Mouse (Mus musculus) right cerebral cortex, adult 2 months (tissue): ENCODE results near the gene Tbl2.

Experiments used
- DNase-seq, 2 experiments: peaks; one replicate each; pipeline ENCODE4 v3.0.0; 2021 to 2022; ENCODE audit warnings: low spot score in 2 of 2

Gene Tbl2

DNA sequence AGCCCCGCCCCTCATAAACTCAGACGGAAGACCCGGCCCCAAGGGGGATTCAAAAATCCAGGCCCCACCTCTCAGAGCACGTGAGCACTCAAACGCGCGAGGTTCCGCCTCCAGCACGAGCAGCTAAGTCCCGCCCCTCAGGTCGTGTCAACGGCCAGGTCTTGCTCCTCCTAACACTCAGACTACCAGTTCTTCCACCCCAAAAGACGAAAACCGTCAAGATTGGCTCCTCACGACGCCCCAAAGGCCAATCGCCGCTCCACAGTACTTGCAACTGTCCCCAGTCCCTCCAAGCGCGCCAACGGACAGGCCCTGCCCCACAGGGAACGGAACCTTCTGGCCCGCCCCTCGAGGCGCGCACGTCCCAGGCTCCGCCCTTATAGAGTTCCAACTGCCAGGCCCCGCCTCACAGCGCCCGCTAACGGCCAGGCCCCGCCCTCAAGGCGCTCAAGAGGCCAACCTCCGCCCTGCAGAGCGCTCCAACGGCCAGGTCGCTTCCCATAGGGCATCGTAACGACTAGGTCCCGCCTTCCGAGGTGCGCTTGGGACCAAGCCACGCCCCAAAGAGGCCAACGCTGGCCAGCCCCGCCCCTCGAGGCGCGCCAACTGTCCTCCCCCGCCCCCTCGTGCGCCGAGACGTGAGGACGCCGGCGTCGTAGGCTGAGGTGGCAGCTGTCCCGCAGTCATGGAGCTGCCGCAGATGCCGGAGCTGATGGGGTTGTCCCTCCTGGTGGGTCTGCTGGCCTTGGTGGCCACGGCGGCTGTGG is at the start of gene Tbl2:
Tbl2 (plus strand) TSS at position 605 of the 767 bp plus-strand sequence.
- DNase-seq, result peak; percentile 96 to 97

DNA sequence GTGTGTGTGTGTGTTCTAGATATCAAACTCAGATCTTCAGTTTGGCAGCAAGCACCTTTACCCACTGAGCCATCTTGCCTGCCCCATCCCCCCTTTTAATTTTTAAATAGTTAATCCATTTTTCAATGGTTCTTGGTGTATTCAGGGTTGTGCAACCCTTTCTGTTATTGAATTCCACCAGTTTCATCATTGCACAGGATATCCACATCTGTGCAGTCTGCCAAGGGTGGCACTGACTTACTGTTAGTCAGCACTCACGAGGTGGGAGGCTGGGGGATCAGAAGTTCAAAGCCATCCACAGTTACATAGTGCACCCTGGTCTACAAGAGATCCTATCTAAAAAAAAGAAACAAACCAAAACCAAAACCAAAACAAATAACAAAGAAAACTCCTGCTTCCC is 48.5 kb upstream of the Tbl2 start:
- no peak for DNase-seq

DNA sequence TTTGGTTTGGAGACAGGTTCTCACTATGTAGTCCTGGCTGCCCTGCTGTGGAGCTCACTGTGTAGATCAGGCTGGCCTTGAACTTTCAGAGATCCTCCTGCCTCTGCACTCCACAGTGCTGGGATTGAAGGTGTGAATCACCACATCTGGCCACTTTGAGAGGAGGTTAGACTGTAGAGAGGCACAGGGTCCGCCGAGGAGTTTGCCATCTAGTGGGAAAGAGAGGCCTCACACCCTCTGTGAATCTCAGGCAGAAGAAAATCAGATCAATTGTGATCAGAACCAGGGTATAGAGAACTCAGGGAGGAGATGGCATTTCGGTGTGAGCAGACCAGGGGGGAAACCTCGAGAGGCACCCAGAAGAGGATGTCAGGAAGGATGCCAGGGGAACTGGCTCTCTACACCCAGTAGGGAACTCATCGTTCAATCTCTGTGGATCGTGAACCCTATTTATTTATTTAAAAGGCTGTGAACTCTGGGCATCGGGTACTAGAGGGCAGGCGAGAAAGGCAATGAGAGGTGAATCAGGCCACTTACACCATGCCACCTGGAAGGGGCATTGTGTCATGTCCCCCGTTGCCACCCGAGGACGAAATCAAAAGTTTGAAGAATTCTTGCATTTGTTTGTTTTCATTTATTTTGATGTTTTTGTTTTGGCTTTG is 45.3 kb upstream of the Tbl2 start:
- no peak for DNase-seq

DNA sequence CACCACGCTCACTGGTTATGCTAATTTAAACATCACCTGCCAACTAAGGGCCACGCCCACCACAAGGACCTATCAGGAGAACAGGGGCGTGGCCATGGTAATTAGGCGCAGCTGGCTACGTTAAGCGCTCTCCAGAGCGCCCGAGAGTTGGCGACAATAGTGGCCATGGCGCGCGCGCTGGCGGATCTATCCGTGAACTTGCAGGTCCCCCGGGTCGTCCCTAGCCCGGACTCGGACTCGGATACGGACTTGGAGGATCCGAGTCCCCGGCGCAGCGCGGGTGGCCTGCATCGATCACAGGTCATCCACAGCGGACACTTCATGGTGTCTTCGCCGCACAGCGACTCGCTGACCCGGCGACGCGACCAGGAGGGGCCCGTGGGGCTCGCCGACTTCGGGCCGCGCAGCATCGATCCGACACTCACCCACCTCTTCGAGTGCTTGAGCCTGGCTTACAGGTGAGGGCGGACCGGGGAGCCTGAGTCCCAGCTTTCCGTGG is 42.6 kb upstream of the Tbl2 start:
- DNase-seq, result peak; percentile 51 to 64

DNA sequence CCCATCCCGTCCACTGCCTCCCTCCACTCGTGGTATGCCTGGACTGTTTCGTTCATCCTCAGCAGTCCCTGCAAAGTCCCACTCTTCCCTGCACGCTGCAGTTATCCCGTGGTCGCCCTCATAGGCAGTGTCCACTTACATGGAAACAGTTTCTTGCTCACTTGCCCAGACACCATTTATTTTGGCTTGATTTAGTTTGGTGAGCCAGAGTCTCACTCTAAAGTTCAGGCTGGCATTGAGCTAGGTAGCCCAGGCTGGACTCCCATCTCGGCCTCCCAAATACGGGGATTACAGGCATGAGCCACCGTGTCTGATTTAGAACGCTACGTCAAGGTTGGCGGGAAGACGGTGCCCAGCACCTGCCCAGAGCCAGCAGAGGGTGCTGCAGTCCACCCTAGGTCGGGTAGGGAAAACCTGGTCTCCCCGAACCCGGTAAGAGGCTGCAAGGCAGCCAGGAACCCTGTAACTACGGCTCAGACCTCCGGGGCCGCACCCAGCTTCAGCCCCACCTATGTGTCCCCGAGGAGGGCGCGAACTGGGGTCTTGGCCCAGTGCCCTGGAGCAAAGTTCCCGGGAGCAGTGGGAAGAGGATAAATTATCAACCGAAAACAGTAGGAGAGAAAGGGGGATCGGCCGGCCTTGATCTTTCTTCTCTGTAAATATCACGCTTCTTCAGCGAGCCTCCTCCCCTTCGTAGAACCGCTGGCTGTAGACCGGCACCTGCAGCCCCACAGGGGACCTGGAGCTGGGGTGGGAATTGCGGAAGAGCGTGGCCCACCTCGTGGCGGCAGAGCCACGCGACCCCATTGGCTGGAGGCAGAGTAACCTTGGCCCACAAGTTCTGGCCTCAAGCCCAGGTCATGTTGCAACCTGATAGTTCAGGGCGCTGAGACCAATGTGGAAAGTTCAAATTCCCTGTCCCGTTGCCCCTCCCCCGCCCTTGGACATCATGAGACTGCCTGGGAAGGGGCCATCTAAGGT is 41.6 kb upstream of the Tbl2 start:
- peak; percentile 15 to 18 for DNase-seq

DNA sequence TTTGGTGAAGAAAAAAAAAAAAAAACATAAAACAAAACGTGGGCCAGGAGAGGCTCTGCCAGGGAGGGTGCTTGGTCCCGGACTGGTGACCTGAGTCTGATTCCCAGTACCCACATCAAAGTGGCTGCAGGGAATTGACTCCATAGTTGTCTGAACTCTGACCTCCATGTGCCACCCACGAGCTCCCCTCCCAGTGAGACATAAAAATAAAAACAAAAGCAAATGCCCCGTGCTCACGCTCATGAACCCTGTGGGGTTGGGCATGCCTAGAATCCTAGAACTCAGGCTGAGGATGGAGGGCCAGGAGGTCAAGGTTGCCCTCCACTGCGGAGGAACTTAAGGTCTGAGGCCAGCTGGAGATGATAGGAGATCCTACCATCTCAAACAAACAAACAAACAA is 40.4 kb upstream of the Tbl2 start:
- DNase-seq, result no peak

DNA sequence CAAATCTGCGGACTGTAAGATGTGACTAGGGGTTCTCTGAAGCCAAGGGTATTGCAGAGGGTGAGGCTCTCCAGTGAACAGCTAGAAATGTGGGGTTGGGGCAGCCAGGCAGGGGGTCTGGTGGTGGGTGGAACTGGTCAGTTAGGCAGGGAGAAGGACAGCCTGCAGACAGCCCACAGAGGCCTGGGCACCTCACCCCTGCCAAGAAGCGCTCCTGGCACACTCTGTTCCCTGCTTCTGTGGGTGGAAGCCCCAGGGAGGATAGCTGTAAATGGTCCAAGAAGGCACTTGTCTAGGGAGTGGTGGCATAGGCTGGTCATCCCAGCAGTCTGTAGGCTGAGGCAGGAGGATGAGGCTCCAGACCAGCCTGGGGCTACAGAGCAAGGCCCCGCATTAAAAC is 40.0 kb upstream of the Tbl2 start:
- no peak for DNase-seq

DNA sequence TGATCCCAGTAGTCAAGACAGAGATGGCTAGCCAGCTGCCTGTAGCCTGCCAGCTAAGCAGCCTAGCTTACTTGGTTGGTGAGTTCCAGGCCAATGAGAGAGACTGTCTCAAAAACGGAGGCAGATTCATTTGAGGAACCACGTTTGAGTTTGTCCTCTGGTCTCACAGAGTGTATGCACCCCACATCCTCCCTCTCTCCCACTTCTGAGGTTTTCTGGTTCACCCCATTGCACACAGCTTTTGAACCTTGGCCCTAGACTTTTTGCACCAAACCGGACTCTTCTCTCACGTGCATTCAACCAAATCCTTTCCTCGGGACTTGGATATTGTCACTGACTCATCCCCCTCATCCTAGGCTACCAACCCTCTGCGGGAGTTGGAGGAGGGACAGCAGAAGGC is 39.5 kb upstream of the Tbl2 start:
- no peak for DNase-seq

DNA sequence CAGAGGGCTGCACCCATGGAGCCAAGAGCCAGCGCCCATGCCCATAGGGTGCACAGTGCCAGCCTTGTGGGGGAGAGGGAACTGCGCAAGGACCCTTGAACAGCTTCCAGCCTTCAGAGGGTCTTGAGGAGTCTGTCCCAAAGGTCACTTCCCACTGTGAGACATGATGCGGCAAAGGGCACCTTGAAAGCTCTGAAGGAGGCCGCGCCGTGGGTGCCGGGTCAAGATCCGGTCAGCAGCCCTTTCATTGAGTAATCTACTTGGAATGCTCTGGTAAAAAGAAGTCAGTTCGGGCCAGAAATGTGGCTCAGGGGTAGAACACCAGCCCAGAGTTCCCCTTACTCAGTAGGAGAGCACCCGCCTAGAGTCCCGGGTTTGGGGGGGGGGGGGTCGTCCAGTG is 35.7 kb upstream of the Tbl2 start:
- DNase-seq, result no peak

DNA sequence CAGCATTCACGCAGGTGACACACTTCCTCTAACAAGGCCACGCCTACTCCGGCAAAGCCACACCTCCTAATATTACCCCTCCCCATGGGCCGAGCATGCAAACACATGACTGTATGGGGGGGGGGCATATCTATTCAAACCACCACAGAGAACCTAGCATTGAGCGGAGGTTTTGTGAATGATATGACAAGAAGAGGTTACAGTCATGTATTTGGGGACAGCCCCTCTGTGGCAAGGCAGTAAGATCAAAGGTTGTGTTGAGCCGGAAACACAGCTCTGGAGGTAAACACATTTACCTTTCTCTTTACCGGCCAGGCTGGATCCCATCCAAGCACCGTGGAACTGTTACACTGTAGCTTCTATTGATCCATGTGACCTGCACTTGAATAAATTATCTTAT is 34.2 kb upstream of the Tbl2 start:
- DNase-seq, result no peak

DNA sequence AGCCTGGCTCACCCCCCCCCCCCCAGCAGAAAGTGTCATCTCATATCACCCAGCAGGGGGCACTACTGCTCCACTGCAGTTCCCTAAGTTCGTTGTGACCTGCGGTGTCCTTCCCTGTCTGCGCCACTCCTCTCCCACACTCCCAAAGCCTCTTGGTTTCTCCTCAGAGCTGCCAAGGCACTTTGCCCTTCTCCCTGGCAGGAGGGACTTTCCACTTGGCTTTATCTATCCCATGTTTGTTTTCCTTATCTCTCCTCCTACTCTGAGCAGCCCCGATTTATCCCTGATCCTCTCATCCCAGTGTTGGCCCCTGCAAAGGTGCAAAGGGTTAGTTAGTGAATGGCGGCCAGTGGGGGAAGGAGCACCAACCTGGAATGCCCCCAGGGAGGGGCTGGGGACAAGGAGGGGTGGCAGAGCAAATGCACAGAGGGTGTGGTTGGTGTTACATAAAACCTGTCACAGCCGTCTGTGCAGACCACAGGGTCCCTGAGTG is 30.8 kb upstream of the Tbl2 start:
- peak; percentile 37 to 43 for DNase-seq

DNA sequence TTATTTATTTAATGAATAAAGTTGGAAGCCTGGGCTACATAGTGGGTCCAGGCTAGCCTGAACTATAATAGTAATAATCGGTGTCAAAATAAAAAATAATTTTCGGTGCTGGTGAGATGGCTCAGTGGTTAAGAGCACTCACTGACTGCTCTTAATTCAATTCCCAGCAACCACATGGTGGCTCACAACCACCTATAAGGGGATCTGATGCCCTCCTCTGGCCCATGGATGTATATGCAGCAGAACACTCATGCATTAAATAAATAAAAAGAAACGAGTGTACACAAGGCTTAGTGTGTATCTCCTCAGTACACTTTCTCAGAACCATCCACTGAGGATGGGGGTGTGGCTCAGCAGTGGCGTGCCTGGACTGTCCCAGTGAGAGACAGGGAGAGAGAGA is 28.7 kb upstream of the Tbl2 start:
- no peak for DNase-seq

DNA sequence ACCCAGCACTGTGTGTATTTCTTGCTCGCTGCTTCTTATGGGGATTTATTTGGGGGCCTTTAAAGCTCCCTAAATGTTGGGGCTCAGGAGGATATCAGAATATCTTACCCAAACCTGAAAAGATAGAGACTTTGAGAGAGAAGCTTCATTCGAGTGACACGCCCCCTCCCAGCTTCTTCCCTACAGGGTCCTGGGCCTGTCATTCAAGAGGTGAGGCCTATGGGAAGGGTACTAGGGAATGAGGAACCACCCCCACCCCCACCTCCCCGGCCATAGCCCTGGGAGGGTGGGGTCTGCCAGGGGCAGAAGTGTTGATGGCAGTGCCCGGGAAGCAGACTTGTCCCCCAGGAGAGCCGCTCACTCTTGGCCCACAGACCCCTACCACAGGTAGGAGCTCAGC is 23.3 kb upstream of the Tbl2 start:
- DNase-seq, result peak in 1 of 2 experiments; percentile 18

DNA sequence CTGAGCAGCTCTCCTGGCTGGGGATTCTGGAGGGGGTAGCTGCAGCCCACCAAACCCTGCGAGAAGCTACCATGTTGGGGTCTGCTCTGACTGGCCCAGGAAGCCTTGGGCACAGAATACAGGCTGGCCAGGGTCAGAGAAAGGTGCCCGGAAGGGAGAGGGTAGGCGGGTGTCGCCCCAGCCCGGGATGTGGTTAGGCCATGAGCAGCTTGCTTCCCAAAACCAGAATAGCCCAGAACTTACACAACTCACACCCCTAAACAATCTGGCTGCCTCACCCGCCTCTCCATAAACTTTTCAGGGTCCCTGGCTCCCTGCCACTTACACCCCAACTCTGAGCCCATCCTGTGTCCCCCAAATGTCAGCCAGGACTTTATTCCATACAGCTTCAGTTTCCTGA is 21.8 kb upstream of the Tbl2 start:
- DNase-seq, result no peak

DNA sequence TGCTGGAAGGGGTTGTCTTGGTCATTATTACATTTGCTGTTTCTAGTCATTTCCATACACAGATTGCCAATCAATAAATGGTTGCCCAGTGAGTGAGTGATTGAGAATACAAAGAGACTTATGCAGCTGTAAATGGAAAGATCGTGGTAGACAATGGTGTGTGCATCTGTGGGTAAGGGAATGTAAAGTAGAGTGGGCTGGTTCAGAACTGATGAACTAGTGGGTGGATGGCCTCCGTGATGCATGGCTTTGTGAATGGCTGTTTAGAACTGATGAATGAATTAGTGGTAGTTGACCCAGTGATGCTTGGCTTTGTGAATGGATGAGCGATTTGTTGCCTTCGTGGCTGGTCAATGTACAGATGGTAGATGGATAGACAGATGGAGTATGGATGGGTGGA is 19.7 kb upstream of the Tbl2 start:
- DNase-seq, result no peak

DNA sequence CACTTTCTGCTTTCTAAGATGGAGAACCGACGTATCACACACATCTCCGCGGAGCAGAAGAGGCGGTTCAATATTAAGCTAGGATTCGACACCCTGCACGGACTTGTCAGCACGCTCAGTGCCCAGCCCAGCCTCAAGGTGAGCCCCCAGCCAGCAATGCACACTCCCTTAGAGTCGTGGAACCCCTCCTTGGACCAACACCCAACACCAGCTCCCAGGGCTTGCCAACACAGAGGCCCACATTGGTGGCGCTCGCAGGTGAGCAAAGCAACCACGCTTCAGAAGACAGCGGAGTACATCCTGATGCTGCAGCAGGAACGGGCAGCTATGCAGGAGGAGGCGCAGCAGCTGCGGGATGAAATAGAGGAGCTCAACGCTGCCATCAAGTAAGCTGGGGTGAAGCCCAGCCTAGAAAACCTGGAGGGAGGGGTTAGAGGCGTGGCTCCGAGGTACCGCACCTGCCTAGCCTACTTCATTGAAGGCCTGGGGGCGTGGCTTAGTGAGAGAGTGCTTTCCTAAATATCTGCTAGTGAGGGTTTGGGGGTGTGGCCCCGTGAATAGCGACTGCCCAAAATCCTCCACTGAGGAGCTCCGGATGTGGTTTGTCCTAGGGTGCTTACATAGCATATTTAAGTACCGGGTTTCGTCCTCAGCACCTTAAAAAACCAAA is 15.6 kb upstream of the Tbl2 start:
- DNase-seq, result peak; percentile 18 to 25

DNA sequence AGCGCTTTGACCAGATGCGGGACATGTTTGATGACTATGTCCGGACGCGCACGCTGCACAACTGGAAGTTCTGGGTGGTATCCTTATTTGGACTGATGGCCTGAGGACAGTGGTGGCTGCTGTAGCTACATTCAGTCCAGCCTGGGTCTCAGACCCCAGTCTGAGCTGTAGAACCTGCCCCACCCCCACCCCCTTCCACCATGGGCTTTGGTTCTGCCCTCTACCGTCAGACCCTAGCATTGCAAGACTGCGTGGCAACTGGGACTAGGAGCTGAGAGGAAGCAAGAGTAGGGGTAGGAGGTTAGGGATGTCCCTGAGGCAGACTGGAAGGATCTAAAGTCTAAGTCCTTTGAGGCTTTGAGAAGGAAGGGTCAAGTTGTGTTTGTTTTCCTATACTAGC is 14.9 kb upstream of the Tbl2 start:
- peak in 1 of 2 experiments; percentile 17 for DNase-seq

DNA sequence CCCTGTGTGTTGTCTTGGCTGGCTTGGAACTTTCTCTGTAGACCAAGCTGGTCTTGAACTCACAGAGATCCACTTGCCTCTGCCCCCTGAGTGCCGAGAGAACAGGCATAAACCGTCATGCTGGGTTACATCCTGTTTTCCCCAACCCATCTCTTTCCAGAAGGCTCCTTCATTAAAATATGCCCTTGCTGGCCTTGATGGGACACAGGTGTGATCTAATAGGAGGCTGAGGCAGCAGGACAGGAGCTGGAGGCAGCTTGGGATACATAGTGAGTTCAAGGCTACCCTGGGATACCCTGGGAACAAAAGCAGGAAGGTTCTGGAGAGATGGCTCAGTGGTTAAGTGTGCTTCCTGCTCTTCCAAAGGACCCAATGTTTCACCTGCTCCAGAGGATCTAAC is 9.6 kb upstream of the Tbl2 start:
- DNase-seq, result no peak

DNA sequence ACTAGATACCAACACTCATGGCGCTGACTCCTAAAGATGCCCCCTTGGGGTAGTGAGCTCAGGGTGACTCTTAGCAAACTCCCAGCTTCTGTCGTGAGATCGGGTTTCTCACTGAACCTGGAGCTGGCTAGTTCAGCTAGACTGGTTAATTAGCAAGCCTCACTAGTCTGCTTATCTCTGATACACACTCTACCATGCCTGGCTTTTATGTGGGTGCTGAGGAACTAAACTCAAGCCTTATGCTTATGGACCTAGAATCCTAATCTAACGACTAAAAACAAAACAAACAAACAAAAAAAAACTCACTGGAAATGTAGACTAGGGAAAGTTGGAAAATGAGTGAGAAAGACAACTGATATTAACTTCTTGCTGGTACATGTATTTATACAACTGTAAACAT is 5.0 kb upstream of the Tbl2 start:
- no peak for DNase-seq

DNA sequence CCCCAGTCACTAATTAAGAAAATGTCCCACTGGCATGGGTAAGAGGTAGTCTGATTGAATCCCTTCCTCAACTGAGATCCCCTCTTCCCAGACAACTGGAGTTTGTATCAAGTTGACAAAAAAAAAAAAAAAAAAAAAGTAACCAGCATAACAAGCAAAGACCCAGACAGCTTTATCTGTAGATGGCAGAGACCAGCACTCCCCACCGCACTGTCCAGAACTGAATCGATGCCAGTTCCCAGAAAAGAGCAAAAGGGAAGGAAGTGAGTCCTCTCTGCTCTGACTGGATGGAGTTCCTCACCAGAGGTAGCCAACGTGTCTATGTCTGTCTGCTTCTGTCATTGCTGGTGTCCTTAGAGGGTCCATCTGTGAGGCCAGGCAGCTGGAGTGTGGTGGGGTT is 3.9 kb upstream of the Tbl2 start:
- no peak for DNase-seq

DNA sequence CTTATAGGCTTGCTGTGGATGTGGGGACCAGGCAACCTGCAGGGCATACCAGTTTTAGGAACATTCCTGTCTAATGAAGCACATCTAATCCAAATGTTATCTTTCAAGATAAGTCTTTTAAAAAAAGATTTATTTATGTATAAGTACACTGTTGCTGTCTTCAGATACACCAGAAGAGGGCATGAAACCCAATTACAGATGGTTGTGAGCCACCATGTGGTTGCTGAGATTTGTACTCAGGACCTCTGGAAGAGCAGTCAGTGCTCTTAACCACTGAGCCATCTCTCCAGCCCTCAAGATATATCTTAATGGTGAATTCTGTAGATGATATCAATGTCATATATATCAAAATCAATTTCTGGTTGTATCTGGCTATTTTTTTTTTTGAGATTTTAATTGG is 3.5 kb upstream of the Tbl2 start:
- no peak for DNase-seq

DNA sequence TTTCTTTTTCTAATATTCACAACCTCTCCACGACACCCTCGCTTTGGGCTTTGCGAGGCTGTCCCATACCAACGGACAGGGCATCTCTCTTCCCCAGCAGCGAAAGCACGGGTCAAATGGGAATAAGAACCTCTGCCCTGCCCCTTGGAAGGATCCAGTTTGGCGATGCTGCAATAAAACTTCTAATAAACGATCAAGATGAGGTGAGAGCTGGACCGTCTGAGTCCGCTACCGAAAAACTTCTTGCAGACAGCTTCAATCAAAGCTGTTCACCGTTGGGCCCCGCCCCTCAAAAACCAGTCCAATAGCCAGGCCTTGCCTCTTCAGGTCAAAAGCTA is 773 bp upstream of the Tbl2 start:
- no peak for DNase-seq
